Mouse (Mus musculus) limb, embryonic 10.5 days (tissue): ENCODE data around the gene Skor1. TPM values are rescaled to one million over a fixed set of nuclear protein-coding genes. Genes with fewer than 3 reads are reported as not detected.

Experiments used
- DNase-seq: peaks from one replicate; pipeline ENCODE4 v3.0.0-alpha.2; 2017; ENCODE audit warnings: low spot score
- H3K27ac ChIP-seq: fragments of 300-500 bp; sonication (generic); 2 replicates; pipeline ENCODE4 v1.5.1; 2016; ENCODE audit warnings: mild to moderate bottlenecking
- H3K27me3 ChIP-seq: fragments of 300-500 bp; sonication (generic); 2 replicates; pipeline ENCODE4 v1.6.1; 2016; ENCODE audit warnings: low read depth, mild to moderate bottlenecking; ENCODE audit not compliant: poor library complexity, severe bottlenecking
- H3K36me3 ChIP-seq: fragments of 300-500 bp; sonication (generic); 2 replicates; pipeline ENCODE4 v1.6.1; 2016; ENCODE audit warnings: mild to moderate bottlenecking, moderate library complexity
- H3K4me1 ChIP-seq: fragments of 300-500 bp; sonication (generic); 2 replicates; pipeline ENCODE4 v1.6.1; 2016
- H3K4me3 ChIP-seq: fragments of 300-500 bp; sonication (generic); 2 replicates; pipeline ENCODE4 v1.5.1; 2016; ENCODE audit warnings: mild to moderate bottlenecking, moderate library complexity
- H3K9me3 ChIP-seq: fragments of 300-500 bp; sonication (generic); replicated peaks from 2 replicates; pipeline ENCODE4 v1.6.1; 2016; ENCODE audit warnings: mild to moderate bottlenecking
- WGBS: fragments of 180-500 bp; shearing (Covaris S2); methylation state at CpG from one replicate; pipeline ENCODE4 v1.1.7; 2016; 5-methylcytosine and 5-hydroxymethylcytosine counted together
- polyA plus RNA-seq: library from polyadenylated mRNA; unstranded; fragments of >200 nt; fragmentation: Nextera tagmentation; extraction: Ambion mirVana; gene quantifications from 2 replicates; pipeline ENCODE4 v1.2.1, GENCODE M21; 2016

Skor1 gene
- polyA plus RNA-seq, 1 experiment from 2014 or later: 0.14 TPM

- no peak for DNase-seq
- H3K36me3 ChIP-seq: peaks cover 14% of the 10 kb centered on the region
- H3K27ac ChIP-seq: no peak overlapping the region
- no peaks in the 10 kb centered on the region for H3K4me1 ChIP-seq
- no peaks in the 10 kb centered on the region for H3K9me3 ChIP-seq
- peaks cover 16% of the 10 kb centered on the region; the same call in 1 of the 2 replicates for H3K27me3 ChIP-seq
- WGBS: 91% methylated on average over 8 of the region's 8 CpGs
- H3K4me3 ChIP-seq: no peak overlapping the region
Observed at GRCm38 (mm10) chr9:63174001-63174721, 25.4 kb upstream of the Skor1 start.

- H3K36me3 ChIP-seq: peaks cover 19% of the 10 kb centered on the region
- peaks cover 3% of the 10 kb centered on the region; the same call in 1 of the 2 replicates for H3K4me1 ChIP-seq
- no peak for DNase-seq
- no peaks in the 10 kb centered on the region for H3K9me3 ChIP-seq
- H3K27ac ChIP-seq: no peak overlapping the region
- 83% methylated on average over 2 of the region's 2 CpGs for WGBS
- no peak overlapping the region for H3K4me3 ChIP-seq
- H3K27me3 ChIP-seq: no peaks in the 10 kb centered on the region
Observed at GRCm38 (mm10) chr9:63171951-63172350, 23.2 kb upstream of the Skor1 start.

- peaks cover 19% of the 10 kb centered on the region for H3K36me3 ChIP-seq
- H3K4me3 ChIP-seq: no peak overlapping the region
- no peaks in the 10 kb centered on the region for H3K9me3 ChIP-seq
- no peak overlapping the region for H3K27ac ChIP-seq
- peaks cover 25% of the 10 kb centered on the region for H3K4me1 ChIP-seq
- DNase-seq: no peak
- WGBS: 83% methylated on average over 1 of the region's 1 CpGs
- peaks cover 9% of the 10 kb centered on the region; the same call in 1 of the 2 replicates for H3K27me3 ChIP-seq
Observed at GRCm38 (mm10) chr9:63169127-63169526, 20.4 kb upstream of the Skor1 start.

GRCm38 (mm10) chr9:63165070-63165469 lies 16.3 kb upstream of the Skor1 start:
- Histone ChIP-seq H3K9me3 (no peaks in the 10 kb centered on the region), H3K4me1 (peaks cover 25% of the 10 kb centered on the region), H3K27ac (0 out of 2 replicates have a peak overlapping the region, but pooled peaks have one; percentile 1), H3K4me3 (no peak overlapping the region), H3K27me3 (peaks cover 14% of the 10 kb centered on the region; the same call in 1 of the 2 replicates), H3K36me3 (peaks cover 33% of the 10 kb centered on the region)
- WGBS: 37% methylated on average over 9 of the region's 9 CpGs
- no peak for DNase-seq

- Histone ChIP-seq H3K36me3 (peaks cover 21% of the 10 kb centered on the region), H3K4me3 (no peak overlapping the region), H3K27me3 (peaks cover 27% of the 10 kb centered on the region; the same call in 1 of the 2 replicates), H3K27ac (no peak overlapping the region), H3K4me1 (peaks cover 25% of the 10 kb centered on the region), H3K9me3 (no peaks in the 10 kb centered on the region)
- DNase-seq: no peak
- WGBS: 69% methylated on average over 8 of the region's 8 CpGs
Observed at GRCm38 (mm10) chr9:63163756-63164155, 15.0 kb upstream of the Skor1 start.

GRCm38 (mm10) chr9:63151949-63152348 lies 3.2 kb upstream of the Skor1 start:
- 23% methylated on average over 14 of the region's 14 CpGs for WGBS
- Histone ChIP-seq H3K4me3 (no peak overlapping the region), H3K27ac (no peak overlapping the region), H3K27me3 (peaks cover 99% of the 10 kb centered on the region), H3K36me3 (no peaks in the 10 kb centered on the region), H3K9me3 (no peaks in the 10 kb centered on the region), H3K4me1 (peaks cover 39% of the 10 kb centered on the region)
- DNase-seq: no peak

GRCm38 (mm10) chr9:63151072-63151870 lies 2.5 kb upstream of the Skor1 start:
- Histone ChIP-seq H3K36me3 (no peaks in the 10 kb centered on the region), H3K4me1 (peaks cover 46% of the 10 kb centered on the region), H3K27me3 (peaks cover 99% of the 10 kb centered on the region), H3K9me3 (no peaks in the 10 kb centered on the region), H3K27ac (no peak overlapping the region), H3K4me3 (no peak overlapping the region)
- 2% methylated on average over 20 of the region's 20 CpGs for WGBS
- DNase-seq: peak; percentile 93

- H3K4me1 ChIP-seq: peaks cover 56% of the 10 kb centered on the region
- DNase-seq: peak; percentile 45
- H3K27me3 ChIP-seq: peaks cover 99% of the 10 kb centered on the region
- 1% methylated on average over 27 of the region's 27 CpGs for whole genome bisulfite sequencing
- H3K4me3 ChIP-seq: no peak overlapping the region
- H3K36me3 ChIP-seq: no peaks in the 10 kb centered on the region
- no peaks in the 10 kb centered on the region for H3K9me3 ChIP-seq
- H3K27ac ChIP-seq: no peak overlapping the region
Observed at GRCm38 (mm10) chr9:63150086-63150800, 1.5 kb upstream of the Skor1 start.

- Histone ChIP-seq H3K27ac (no peak overlapping the region), H3K27me3 (peaks cover 99% of the 10 kb centered on the region), H3K4me1 (peaks cover 65% of the 10 kb centered on the region), H3K4me3 (peak overlapping the region; percentile 53), H3K36me3 (no peaks in the 10 kb centered on the region), H3K9me3 (no peaks in the 10 kb centered on the region)
- DNase-seq: peak; percentile 42
- 1% methylated on average over 20 of the region's 20 CpGs for WGBS
Observed at GRCm38 (mm10) chr9:63149372-63149766, 608 bp upstream of the Skor1 start.

- H3K27ac ChIP-seq: no peak overlapping the region
- no peaks in the 10 kb centered on the region for H3K9me3 ChIP-seq
- H3K4me3 ChIP-seq: peak overlapping the region; percentile 53; the same call in 1 of the 2 replicates
- H3K27me3 ChIP-seq: peaks cover 100% of the 10 kb centered on the region
- peaks cover 79% of the 10 kb centered on the region for H3K4me1 ChIP-seq
- peak; percentile 42 for DNase-seq
- H3K36me3 ChIP-seq: no peaks in the 10 kb centered on the region
- 2% methylated on average over 14 of the region's 14 CpGs for WGBS
Observed at GRCm38 (mm10) chr9:63147786-63148409, 863 bp downstream of the Skor1 start.

GRCm38 (mm10) chr9:63147296-63147695 lies 1.5 kb downstream of the Skor1 start:
- WGBS: under 1% methylated on average over 9 of the region's 9 CpGs
- Histone ChIP-seq H3K4me1 (peaks cover 83% of the 10 kb centered on the region), H3K27me3 (peaks cover 100% of the 10 kb centered on the region), H3K27ac (no peak overlapping the region), H3K36me3 (no peaks in the 10 kb centered on the region), H3K9me3 (no peaks in the 10 kb centered on the region), H3K4me3 (no peak overlapping the region; the same call in 1 of the 2 replicates)
- no peak for DNase-seq

- no peak overlapping the region for H3K27ac ChIP-seq
- H3K9me3 ChIP-seq: no peaks in the 10 kb centered on the region
- H3K4me1 ChIP-seq: peaks cover 88% of the 10 kb centered on the region
- H3K27me3 ChIP-seq: peaks cover 100% of the 10 kb centered on the region
- peak; percentile 58 for DNase-seq
- no peaks in the 10 kb centered on the region for H3K36me3 ChIP-seq
- WGBS: 1% methylated on average over 20 of the region's 20 CpGs
- H3K4me3 ChIP-seq: peak overlapping the region; percentile 28
Observed at GRCm38 (mm10) chr9:63146856-63147274, 1.9 kb downstream of the Skor1 start.
